Mouse (Mus musculus) right cerebral cortex, postnatal 10 days (tissue): ENCODE data around the gene Tyro3.
A peak's percentile ranks its signal among the peaks of the same experiment; 100 is the strongest.

Experiments
- DNase-seq, 2 experiments: peaks; one replicate each; pipeline ENCODE4 v3.0.0; 2021; ENCODE audit warnings: low spot score in 2 of 2

Gene Tyro3

DNA sequence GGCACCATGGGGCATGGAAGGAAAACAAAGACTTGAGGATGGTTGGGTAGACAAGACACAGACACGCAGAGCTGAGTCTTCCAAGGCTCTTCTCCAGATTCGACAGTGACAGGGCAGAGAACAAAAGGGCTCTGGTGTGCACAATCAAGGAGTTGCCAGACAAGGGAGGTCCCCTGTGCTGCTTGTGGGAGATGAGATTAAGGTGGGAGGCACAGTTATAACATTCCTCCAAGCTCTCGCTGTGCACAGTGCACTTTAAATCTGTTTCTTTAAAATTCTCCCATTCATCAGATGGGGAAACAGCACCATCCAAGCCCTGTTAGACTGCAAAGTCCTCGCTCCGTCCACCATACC lies 6.7 kb downstream of the Tyro3 start:
- no peak for DNase-seq

DNA sequence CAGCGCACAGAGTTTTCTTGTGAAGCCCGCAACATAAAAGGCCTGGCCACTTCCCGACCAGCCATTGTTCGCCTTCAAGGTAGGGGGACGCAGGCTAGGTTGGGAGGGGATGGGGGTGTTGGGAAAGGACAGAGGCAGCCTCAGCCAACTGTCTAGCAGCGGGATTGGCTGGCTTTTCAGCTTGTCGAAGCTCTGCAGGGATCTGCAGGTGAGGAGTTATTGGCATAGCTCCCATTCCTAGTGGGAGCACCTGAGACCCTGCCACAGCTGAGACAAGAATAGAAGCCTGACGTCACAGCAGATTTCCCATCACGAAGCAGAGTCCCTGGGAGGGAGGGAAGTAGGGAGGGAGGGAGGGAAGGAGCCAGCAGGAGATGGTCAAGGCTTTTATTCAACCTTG lies 7.2 kb downstream of the Tyro3 start:
- DNase-seq: no peak

DNA sequence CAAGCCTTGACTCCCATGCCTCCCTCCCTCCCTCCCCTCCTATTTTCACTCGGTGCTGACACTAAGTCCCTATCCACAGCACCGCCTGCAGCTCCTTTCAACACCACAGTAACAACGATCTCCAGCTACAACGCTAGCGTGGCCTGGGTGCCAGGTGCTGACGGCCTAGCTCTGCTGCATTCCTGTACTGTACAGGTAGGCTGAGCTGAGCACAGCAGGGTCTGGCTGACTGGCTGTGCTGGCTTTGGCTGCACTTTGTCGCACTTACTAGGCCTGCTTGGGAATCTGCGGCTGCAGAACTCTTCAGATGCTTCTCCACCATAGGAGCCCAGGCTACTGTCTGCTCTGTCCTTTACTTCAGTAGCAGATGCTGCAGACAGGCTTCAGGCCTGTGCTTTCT lies 8.0 kb downstream of the Tyro3 start:
- no peak for DNase-seq

DNA sequence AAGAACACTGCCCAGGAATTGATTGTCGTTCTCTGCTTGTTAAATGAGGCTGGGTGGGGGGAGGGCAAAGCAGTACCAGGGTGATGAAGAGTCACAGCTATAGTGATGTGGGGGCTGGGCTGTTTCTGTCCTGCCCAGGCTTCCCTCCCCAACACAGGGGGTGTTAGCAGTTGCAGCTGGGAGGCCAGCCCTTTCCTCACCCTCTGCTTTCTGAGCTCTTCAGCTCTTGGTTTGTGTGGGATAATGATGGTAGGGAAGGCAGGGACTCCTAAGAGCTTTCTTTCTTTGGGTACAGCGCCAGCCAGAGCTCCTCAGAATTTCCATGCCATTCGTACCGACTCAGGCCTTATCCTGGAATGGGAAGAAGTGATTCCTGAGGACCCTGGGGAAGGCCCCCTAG lies 10.9 kb downstream of the Tyro3 start:
- no peak for DNase-seq

DNA sequence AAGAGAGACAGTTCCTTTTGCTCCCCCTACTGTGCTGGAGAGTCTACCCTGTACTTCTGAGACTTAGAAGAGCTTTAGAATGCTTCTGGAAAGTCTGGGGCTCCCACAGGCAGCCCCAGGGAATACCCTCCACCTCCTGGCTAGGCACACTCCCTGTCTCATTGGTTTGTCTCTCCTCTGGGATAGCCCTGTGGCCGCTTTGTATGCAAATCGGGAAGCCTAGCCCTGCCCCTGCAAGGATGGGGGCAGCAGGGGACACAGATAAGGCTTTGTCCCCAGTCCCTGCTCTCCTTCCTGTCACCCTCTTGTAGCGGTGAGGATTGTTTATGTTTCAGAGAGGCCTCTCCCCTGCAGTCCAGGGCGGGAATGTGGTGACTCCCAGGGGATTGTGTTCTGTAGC lies 11.3 kb downstream of the Tyro3 start:
- DNase-seq: no peak

DNA sequence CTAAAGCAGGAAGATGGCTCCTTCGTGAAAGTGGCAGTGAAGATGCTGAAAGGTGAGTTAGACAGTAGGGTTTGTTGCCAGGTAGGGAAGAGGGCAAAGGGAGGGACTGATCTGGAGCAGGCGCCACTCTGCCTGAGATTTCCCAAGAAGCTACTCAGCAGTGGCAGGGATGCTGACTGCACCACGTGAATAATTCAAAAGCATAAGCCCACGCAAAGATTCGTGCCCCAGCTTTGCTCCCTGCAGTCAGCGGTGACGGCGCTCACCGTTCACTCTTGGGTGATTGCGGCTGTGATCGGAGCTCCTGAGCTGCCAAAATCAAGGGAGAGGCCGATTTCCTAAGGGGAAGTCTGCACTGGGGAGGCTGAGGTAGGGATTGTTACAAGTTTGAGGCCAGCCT lies 13.4 kb downstream of the Tyro3 start:
- DNase-seq: peak; percentile 48 to 57

DNA sequence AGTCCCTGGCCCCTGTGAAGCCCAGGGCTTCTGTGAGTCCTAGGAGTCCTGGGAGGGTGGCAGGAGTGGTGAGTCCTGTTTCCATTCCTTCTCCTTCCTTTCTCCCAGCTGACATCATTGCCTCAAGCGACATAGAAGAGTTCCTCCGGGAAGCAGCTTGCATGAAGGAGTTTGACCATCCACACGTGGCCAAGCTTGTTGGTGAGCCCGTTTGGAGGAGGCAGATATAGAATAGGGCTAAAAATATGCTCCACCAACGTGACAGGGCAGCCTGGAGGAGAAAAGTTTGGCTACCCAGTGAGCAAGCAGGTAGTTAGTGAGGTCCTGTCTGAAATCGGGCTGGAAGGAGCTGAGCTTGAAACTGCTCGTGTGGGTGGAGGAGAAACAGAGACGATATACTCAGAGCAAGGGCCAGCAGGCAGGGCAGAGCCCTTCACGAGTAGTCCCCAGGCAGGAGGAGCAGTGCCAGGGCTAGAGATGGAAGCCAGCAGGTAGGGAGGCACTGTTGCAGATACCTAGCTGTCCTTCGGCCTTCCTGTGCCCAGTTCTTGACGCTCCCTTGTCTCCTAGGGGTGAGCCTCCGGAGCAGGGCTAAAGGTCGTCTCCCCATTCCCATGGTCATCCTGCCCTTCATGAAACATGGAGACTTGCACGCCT lies 14.1 kb downstream of the Tyro3 start:
- DNase-seq: peak; percentile 30 to 55

DNA sequence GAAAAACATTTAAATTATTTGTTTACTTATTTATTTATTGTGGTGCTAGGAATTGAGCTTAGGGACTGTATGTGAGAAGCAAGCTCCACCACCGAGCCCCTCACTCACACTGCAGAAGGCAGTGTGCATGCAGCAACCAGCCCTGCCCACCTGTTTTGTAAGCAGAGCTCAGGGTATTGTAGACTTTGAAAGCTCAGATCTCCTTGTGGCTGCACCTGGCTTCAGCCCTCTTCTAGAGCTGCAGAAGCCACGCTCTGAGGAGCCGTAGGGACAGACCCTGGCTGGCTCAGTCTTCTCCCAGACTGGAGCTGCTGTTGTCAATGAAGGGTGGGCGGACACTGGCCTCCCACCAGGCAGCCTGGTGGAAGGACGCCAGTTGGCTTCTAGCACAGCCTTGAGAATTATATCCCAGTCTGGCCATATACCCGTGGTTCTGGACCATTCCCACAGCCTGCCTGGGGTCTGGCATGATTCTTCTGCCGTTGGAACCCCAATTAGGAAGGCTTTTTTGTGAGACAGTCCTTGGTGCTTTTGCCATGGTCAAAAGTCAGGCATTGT lies 16.9 kb downstream of the Tyro3 start:
- DNase-seq: peak; percentile 89 to 92

DNA sequence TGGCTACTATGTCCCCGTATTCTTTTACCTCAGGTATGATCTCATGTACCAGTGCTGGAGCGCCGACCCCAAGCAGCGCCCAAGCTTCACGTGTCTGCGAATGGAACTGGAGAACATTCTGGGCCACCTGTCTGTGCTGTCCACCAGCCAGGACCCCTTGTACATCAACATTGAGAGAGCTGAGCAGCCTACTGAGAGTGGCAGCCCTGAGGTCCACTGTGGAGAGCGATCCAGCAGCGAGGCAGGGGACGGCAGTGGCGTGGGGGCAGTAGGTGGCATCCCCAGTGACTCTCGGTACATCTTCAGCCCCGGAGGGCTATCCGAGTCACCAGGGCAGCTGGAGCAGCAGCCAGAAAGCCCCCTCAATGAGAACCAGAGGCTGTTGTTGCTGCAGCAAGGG lies 19.1 kb downstream of the Tyro3 start:
- no peak for DNase-seq

DNA sequence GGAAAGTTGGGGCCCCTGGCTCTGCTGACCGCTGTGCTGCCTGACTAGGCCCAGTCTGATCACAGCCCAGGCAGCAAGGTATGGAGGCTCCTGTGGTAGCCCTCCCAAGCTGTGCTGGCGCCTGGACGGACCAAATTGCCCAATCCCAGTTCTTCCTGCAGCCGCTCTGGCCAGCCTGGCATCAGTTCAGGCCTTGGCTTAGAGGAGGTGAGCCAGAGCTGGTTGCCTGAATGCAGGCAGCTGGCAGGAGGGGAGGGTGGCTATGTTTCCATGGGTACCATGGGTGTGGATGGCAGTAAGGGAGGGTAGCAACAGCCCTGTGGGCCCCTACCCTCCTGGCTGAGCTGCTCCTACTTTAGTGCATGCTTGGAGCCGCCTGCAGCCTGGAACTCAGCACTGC lies 19.5 kb downstream of the Tyro3 start:
- DNase-seq: peak; percentile 80 to 83

DNA sequence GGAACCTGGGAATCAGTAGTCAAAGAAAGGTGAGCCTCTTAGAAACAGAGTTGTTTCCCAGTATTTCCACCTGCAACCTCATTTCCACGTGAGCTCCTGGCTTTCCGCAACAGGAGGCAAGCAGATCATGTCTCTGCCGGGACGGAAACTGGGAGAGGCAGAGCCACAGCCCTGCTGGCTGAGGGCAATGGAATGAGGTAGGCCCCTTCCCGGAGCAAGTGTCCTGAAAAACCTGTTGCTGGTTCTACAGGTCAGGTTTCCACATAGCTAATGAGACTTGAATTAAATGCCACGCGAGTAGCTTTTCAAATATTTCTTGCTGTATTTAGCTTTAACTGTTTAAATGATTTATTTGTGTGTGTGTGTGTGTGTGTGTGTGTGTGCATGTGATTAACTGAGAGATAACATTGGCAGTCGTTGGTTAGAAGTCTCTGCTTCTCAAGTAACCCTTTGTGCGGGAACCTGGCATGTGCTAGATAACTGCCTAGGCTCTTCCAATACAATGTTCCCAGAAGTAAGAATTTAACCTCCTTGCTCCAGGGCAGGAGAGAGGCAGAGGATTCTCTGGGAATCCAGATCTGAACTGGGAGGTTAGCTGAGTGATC lies 21.2 kb downstream of the Tyro3 start:
- no peak for DNase-seq

DNA sequence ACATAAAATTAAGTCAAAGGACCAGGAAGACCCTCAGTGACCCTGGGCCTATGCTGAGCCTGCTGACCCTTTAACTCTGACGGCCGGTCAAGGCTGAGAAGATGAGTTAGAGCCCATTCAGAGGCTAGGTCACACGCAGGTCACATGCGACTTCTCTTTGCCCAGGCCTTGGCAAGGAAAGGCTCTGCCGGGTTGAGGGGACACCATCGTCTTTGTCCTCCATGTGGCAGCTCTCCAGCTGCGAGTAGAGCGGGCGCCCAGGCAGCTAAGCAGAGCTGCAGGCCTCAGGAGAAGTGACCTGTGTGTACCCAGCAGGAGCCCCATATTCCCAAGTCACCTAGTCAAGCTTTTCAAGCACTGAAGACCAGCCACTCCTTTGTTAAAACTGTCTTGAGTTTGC lies 23.6 kb downstream of the Tyro3 start:
- peak; percentile 73 to 75 for DNase-seq

DNA sequence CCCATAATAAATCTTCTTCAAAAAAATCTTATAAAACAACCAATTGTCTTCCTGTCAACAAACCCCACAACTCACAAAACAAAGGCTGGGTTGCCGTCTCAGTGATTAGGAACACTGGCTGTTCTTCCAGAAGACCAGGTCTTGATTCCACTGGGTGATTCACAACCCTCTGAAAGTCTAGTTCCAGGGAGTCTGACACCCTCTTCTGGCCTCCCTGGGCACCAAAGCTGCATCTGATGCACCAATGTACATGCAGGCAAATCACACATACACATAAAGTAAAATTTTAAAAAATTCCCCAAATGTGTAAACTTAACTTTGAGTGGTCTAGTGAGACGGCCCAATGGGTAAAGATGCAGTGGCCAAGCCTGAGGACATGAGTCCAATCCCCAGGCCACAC lies 33.0 kb downstream of the Tyro3 start:
- DNase-seq: no peak

DNA sequence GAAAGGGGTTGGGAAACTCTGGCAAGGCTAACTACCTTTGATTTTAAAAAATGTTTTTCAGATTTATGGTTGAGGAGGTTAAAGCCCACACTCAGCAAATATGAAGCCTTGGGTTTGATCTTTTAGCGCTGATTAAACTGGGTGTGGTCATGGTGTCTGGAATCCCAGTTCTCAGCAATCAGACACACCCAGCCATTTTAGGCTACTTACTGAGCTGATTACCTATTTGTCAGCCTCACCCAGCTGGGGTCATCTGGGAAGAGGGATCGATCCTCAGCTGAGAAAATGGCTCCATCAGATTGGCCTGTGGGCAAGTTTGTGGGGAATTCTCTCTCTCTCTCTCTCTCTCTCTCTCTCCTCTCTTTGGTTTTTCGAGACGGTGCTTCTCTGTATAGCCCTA lies 36.7 kb downstream of the Tyro3 start:
- DNase-seq: no peak

DNA sequence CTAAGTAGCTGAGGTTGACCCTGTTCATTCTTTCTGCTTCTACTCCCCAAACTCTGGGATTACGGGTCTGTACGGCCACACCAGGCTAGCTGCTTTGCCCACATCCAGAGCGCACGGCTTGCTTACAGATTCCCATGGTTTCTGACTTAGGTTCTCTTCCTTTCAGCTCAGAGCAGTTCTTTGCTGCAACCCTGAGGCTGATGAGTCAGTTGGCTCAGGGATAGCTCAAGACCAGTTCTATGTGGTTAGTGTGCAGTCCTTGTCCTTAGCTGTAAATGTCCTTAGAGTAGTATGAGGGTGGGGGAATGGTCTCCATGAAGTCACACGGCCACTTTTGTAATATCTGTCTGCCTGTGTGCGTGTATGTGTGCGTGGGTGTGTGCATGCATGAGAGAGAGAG lies 40.1 kb downstream of the Tyro3 start:
- no peak for DNase-seq

DNA sequence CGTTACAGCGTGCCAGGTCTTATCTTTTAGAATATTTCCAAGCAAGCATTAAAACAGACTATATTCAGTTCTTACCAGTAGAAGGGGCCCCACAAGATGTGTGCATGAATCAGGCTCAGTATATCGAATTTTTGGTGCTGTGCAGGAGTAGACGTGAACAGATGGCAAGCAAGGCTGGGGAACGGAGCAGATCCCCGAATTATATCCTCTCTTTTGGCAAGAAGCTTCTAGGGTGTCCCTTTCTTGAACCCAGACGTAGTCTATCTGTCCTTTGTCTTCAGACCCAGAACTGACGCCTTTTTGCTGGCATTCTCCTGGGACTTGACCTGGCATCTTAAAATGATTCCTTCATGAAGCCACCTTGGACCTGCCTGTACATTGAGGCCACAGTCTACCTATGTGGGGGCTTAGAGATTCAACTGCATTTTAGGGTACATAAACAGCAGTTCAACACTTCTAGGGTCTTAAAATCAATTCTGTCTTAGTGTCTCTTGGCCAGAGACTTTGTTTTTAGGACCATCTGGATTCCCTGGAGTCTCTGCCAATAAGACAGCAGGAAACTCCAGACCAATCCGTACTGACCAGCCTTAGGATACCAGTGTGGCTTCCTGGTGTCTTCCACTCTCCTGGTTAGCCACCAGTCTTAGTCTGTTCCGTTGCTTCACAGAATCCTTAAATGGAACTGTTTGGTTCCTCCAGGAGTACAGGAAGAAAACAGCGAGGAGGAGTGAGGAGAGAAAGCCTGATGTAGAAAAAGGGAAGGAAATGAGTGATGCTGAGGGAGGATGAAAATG lies 41.0 kb downstream of the Tyro3 start:
- no peak for DNase-seq

DNA sequence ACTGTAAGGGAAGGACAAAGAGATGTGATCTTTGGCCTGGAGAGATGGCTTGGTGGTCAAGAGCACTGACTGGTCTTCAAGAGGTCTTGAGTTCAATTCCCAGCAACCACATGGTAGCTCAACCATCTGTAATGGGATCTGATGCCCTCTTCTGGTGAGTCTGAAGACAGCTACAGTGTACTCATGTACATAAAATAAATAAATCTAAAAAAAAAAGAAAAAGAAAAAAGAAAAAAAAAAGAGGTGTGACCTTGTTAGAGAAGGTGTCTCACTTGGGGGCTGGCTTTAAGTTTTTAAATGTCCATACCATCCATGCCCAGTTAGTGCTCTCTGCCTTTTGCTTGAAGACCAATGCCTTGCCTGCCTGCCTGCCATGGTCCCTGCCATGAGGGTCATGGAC lies 42.5 kb downstream of the Tyro3 start:
- no peak for DNase-seq

DNA sequence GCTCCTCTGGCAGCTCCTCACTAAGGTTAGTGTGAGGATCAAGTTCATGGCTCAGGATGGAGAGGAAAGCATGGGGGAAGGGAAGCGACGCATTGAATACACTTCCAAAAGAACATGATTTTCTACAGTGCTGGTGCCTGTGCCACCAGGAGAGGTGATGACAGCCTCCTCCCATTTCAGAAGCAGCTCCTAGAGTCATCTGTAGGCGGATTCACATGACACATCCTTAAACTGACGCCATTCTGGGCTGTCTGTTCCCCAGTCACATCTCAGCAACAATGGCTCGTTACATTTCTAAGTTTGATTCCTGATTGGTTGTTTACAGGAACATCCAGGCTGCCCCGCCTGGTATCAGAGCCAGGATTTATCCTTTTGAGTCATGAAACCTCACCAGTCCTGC lies 44.5 kb downstream of the Tyro3 start:
- peak; percentile 32 to 53 for DNase-seq

DNA sequence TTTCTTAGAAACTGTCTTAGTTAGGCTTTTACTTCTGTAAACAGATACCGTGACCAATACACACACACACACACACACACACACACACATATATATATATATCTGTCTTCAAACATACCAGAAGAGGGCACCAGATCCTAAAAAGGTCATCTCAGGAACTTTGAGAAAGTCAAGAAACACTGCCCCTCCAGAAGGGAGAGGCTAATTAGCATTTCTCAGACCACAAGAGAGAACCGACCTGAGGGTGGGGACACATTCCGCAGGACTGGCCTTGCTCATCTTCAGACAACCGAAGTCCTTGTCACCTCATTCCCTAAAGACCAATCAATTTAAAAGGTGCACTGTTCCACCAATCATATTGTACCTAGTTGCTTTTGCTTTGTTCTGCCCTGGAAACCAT lies 46.0 kb downstream of the Tyro3 start:
- DNase-seq: no peak

DNA sequence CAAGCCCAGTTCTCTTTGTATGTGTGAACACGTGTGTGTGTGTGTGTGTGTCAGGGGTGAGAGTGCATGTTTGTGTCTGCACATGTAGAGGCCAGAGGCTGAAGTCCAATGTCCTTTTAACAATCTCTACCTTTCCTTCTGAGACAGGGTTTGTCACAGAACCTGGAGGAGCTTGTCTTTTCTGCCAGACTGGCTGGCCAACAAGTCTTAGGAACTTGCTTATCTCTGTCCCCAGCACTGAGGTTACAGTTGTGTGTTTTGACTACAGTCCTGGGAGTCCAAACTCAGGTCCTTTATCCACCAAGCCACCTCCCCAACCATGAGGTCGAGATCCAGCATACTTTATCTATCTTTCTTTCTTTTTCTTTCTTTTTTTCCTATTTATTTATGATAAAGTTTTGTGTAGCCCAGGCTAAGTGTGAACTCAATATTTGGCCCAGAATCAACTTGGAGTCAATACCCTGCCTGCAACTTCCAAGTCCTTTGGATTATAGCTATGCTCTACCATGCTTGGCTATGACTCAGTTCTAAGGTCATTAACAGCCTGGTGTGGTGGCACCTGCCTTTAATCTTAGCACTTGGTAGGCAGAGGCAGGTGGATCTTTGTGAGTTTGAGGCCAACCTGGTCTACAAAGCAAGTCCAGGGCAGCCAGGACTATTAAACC lies 48.5 kb downstream of the Tyro3 start:
- DNase-seq: no peak

DNA sequence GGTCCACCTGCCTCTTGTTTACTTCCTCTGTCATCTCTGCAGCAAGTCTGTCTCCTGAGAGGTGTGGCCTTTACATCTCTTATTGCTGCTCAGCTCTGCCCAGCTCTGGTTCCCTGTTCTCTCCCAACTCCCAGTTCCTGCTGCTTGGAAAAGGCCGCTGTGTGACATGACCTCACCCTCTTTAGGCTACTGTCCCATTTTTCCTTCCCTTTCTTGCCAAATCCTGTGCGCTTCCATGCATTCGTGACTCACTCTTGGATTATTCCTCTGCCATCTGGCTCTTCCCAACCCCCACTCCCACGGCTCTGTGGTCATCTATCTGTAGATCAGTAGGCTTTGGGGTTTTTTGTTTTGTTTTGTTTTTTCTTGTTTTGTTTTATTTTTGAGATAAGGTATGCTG lies 49.4 kb downstream of the Tyro3 start:
- DNase-seq: peak in 1 of 2 experiments; percentile 23

DNA sequence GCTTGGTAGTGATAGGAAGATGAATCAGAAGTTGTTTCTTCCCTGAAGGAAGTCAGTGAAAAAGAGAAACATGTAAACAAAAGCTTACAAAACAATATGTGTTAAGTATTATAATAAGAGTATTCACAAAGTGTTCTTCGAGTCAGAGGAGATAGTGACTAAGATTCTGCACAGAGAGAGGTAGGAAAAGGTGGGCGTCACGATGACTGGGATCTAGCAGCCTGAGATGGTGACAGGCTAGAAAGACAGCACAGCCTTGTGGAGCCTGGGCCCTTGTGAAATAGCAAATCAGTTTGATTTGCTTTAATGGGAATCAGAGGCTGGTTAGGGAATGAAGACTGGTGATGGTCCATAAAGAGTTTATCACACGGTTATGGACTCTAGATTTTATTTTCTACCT lies 56.3 kb downstream of the Tyro3 start:
- DNase-seq: no peak
